Mouse (Mus musculus) limb, embryonic 15.5 days (tissue): ENCODE results near the gene Gm2000. TPM values are rescaled to one million over a fixed set of nuclear protein-coding genes. Genes with fewer than 3 reads are reported as not detected.
"Not testable (repeated sequence)": the region's sequence is repeated elsewhere in the genome, so short reads cannot be mapped to it uniquely, and the experiment has no call there.

ENCODE experiments used
- ATAC-seq: fragments of 200-750 bp; cut with Nextera tagmentation; 2 replicates; pipeline ENCODE4 v1.8.0; 2017; ENCODE audit warnings: low read depth, moderate TSS enrichment; ENCODE audit not compliant: insufficient number of reproducible peaks, low FRiP score, low TSS enrichment
- H3K27ac ChIP-seq: fragments of 300-500 bp; sonication (generic); 2 replicates; pipeline ENCODE4 v1.5.1; 2015; ENCODE audit warnings: moderate library complexity, mild to moderate bottlenecking, inconsistent platforms
- H3K27me3 ChIP-seq: fragments of 300-500 bp; sonication (generic); 2 replicates; pipeline ENCODE4 v1.6.1; 2015; ENCODE audit warnings: inconsistent platforms
- H3K36me3 ChIP-seq: fragments of 300-500 bp; sonication (generic); 2 replicates; pipeline ENCODE4 v1.6.1; 2015; ENCODE audit warnings: inconsistent platforms
- H3K4me1 ChIP-seq: fragments of 300-500 bp; sonication (generic); 2 replicates; pipeline ENCODE4 v1.6.1; 2015; ENCODE audit warnings: inconsistent platforms
- H3K4me2 ChIP-seq: fragments of 300-500 bp; sonication (generic); 2 replicates; pipeline ENCODE4 v1.6.1; 2015; ENCODE audit warnings: mild to moderate bottlenecking, inconsistent platforms
- H3K4me3 ChIP-seq: fragments of 300-500 bp; sonication (generic); 2 replicates; pipeline ENCODE4 v1.5.1; 2015; ENCODE audit warnings: mild to moderate bottlenecking, inconsistent platforms
- H3K9ac ChIP-seq: fragments of 300-500 bp; sonication (generic); 2 replicates; pipeline ENCODE4 v1.6.1; 2015; ENCODE audit warnings: inconsistent platforms
- H3K9me3 ChIP-seq: fragments of 300-500 bp; sonication (generic); 2 replicates; pipeline ENCODE4 v1.6.1; 2016; ENCODE audit warnings: inconsistent platforms
- WGBS: fragments of 180-500 bp; shearing (Covaris S2); methylation state at CpG from one replicate; pipeline ENCODE4 v1.1.7; 2015; 5-methylcytosine and 5-hydroxymethylcytosine counted together
- polyA plus RNA-seq: library from polyadenylated mRNA; unstranded; fragments of >200 nt; fragmentation: Nextera tagmentation; extraction: Ambion mirVana; gene quantifications from 2 replicates; pipeline ENCODE4 v1.2.1, GENCODE M21; 2015

Gm2000 gene
- polyA plus RNA-seq, result 851 and 883 TPM in 2 replicates

DNA sequence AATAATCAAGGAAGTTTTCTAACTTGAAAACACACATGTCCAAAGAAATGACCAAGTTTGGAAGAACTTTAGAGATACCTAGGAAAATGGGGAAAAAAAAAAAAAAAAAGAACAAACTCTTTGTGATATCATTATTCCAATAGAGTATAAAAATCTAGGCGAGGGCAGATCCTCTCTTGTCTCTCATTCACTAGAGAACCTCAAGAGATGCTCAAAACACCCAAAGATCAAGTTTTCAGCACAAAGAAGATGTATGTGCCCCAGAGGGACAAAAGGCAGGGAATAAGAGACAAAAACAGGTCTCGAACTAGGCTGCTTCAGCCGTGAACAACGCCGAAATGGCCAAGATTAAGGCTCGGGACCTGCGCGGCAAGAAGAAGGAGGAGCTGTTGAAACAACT is at the start of gene Gm2000:
Gm2000 (plus strand) TSS at position 301 of the 400 bp plus-strand sequence.
- WGBS, result 88% methylated on average over 8 of the region's 8 CpGs
- H3K27ac ChIP-seq, result no peak within 1 kb of the TSS
- no peak within 1 kb of the TSS for H3K4me3 ChIP-seq
- no peak for ATAC-seq
- H3K4me1 ChIP-seq, result no peaks in the 10 kb centered on the region
- H3K27me3 ChIP-seq, result no peaks in the 10 kb centered on the region
- H3K9ac ChIP-seq, result no peak within 1 kb of the TSS
- H3K9me3 ChIP-seq, result no peaks in the 10 kb centered on the region
- no peak within 1 kb of the TSS for H3K4me2 ChIP-seq
- no peaks in the 10 kb centered on the region for H3K36me3 ChIP-seq

DNA sequence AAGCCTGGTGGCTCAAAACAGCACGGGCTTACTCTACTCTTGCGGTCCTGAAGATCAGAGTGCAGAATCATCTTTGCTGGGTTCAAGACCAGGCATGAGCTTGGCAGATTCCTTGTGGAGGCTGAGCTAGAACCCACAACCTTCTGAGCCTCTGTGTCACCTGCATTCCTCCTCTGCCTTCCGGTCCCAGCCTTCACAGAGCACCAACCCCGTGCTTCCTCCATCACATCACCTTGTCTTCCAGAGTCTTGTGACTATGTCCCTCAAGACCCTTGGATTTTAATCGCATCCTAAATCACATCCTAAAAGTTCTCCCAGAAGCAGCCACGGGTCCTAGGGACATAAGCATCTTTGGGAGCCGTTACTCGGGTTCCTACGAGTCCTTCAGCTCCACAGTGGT is 42.7 kb upstream of the Gm2000 start:
- H3K4me1 ChIP-seq, result no peaks in the 10 kb centered on the region
- no peak overlapping the region for H3K4me3 ChIP-seq
- no peak overlapping the region for H3K9ac ChIP-seq
- H3K36me3 ChIP-seq, result no peaks in the 10 kb centered on the region
- ATAC-seq, result no peak
- H3K9me3 ChIP-seq, result no peaks in the 10 kb centered on the region
- H3K27me3 ChIP-seq, result no peaks in the 10 kb centered on the region
- no peak overlapping the region for H3K27ac ChIP-seq
- 83% methylated on average over 9 of the region's 9 CpGs for WGBS
- no peak overlapping the region for H3K4me2 ChIP-seq

DNA sequence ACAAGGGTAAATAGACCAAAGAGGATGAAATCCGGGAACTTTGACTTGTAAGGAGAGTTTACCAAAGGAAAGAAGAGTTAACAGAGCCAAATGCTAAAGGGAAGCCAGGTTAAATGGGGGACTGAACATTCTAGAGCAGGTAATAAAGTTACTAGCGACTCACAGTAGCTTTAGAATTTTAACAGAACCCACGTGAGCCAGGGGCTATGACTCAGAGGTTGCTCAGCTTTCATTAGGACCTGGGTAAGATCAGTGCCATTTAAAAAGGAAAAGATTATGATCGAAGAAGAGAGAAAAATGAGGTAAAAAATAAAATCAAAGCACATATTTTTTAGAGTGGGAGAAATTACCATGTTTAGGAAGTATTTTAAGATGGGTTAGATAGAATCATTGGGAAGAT is 25.0 kb upstream of the Gm2000 start:
- no peak overlapping the region for H3K27ac ChIP-seq
- no peak overlapping the region for H3K4me2 ChIP-seq
- 55% methylated on average over 4 of the region's 4 CpGs for WGBS
- H3K9me3 ChIP-seq, result no peaks in the 10 kb centered on the region
- ATAC-seq, result no peak
- no peak overlapping the region for H3K4me3 ChIP-seq
- no peaks in the 10 kb centered on the region for H3K4me1 ChIP-seq
- no peak overlapping the region for H3K9ac ChIP-seq
- no peaks in the 10 kb centered on the region for H3K27me3 ChIP-seq
- H3K36me3 ChIP-seq, result no peaks in the 10 kb centered on the region

DNA sequence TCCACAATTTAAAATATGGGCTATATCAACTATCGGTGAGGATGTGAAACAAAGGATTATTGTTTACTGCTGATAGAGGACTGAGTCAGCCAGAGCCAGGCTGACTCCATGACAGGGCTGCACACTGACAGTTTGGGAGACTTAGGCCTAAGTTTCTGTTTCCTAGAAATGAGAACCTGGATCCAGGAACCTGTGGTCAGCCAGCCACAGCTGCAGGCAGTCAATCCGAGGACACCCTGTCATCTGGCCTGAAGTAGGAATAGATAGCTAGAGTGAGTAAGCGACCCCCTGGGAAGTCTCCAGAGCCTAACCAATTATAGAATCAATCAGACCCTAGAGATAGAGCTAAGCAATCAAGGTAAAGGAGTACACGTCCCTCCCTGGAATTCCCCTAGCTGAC is 21.4 kb upstream of the Gm2000 start:
- H3K4me2 ChIP-seq, result no peak overlapping the region
- H3K36me3 ChIP-seq, result no peaks in the 10 kb centered on the region
- WGBS, result 74% methylated on average over 4 of the region's 4 CpGs
- ATAC-seq, result no peak
- H3K4me3 ChIP-seq, result no peak overlapping the region
- no peaks in the 10 kb centered on the region for H3K9me3 ChIP-seq
- no peaks in the 10 kb centered on the region for H3K4me1 ChIP-seq
- H3K9ac ChIP-seq, result no peak overlapping the region
- H3K27me3 ChIP-seq, result no peaks in the 10 kb centered on the region
- no peak overlapping the region for H3K27ac ChIP-seq

DNA sequence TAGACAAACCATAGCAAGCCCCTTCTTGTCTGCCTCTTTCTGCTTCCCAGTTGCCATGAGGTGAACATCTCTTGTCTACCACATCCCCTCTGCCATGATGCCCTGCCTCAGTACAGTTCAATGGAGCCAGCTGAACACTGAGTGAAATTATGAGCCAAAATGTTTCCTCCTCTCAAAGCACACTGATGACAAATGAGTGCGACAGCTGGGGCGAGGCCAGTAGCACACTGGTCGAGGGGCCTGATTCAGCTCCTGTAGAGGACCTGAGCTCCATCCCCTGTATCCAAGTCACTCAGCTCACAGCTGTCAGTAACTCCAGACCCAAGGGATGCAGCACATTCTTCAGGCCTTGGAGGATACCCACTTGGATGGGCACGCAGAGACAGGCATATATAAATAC is 20.2 kb upstream of the Gm2000 start:
- Histone ChIP-seq H3K27ac (no peak overlapping the region), H3K4me1 (no peaks in the 10 kb centered on the region), H3K27me3 (no peaks in the 10 kb centered on the region), H3K9me3 (no peaks in the 10 kb centered on the region), H3K36me3 (no peaks in the 10 kb centered on the region), H3K4me2 (no peak overlapping the region), H3K4me3 (no peak overlapping the region), H3K9ac (no peak overlapping the region)
- ATAC-seq, result no peak
- 86% methylated on average over 4 of the region's 4 CpGs for WGBS

DNA sequence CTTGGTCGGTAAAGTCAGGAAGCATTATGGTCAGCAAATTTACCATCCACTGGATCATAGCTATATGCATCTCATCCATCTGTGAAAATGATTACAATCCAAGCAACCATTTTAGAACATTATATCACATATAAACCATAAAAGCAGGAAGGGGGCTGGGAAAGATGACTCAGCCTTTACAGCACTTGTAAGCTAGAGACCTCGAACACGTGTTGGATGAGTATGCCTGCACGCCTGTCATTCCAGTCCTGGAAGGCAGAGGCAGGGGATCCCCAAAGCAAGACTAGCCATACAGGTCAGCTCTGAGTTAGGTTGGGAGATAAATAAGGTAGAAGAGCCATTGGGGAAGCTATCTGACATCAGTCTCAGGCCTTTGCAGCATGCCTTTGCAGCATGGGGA is 16.8 kb upstream of the Gm2000 start:
- H3K27ac ChIP-seq, result no peak overlapping the region
- H3K27me3 ChIP-seq, result no peaks in the 10 kb centered on the region
- no peak for ATAC-seq
- 74% methylated on average over 4 of the region's 4 CpGs for WGBS
- H3K4me2 ChIP-seq, result no peak overlapping the region
- no peaks in the 10 kb centered on the region for H3K9me3 ChIP-seq
- H3K36me3 ChIP-seq, result no peaks in the 10 kb centered on the region
- H3K4me1 ChIP-seq, result no peaks in the 10 kb centered on the region
- no peak overlapping the region for H3K9ac ChIP-seq
- no peak overlapping the region for H3K4me3 ChIP-seq

DNA sequence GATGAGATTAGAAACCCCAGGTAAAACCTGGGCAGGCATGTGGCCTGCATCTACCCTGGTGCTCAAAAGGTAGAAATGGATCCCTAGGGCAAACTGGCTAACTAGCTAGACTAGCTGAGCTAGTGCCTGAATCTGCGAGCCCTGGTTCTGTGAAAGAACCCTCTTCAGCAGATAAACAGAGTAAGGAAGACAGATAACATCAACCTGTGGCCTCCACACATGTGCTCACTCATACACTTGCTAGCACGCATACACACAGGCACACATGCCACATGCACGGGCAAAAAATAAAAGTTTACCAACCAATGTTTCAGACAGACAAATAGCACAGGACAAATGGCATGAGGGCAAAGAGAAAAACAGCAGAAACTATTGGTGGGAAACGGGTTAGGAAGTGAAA is 15.4 kb upstream of the Gm2000 start:
- no peak overlapping the region for H3K9ac ChIP-seq
- no peak overlapping the region for H3K4me2 ChIP-seq
- no peak overlapping the region for H3K4me3 ChIP-seq
- H3K27ac ChIP-seq, result no peak overlapping the region
- ATAC-seq, result no peak
- no peaks in the 10 kb centered on the region for H3K27me3 ChIP-seq
- no peaks in the 10 kb centered on the region for H3K36me3 ChIP-seq
- no peaks in the 10 kb centered on the region for H3K9me3 ChIP-seq
- WGBS, result 85% methylated on average over 4 of the region's 4 CpGs
- no peaks in the 10 kb centered on the region for H3K4me1 ChIP-seq

DNA sequence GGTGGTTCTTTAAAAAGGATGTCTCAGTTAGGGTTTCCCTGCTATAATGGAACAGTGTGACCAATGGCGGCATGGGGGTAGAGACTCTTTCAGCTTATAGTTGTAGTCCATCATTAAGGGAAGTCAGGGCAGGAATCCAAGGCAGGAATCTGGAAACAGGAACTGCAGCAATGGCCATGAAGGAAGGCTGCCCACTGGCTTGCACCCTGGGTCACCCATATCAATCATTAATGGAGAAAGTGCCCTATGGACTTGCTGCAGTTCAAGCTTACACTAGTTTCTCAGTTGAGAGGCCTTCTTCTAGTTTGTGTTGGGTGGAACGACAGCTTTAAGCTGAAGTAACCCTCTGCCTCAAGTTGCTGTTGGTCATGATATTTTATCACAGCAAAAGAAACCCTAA is 13.4 kb upstream of the Gm2000 start:
- Histone ChIP-seq H3K9me3 (no peaks in the 10 kb centered on the region), H3K36me3 (no peaks in the 10 kb centered on the region), H3K4me2 (no peak overlapping the region), H3K4me1 (no peaks in the 10 kb centered on the region), H3K9ac (no peak overlapping the region), H3K4me3 (no peak overlapping the region), H3K27me3 (no peaks in the 10 kb centered on the region), H3K27ac (no peak overlapping the region)
- ATAC-seq, result no peak
- 85% methylated on average over 2 of the region's 2 CpGs for WGBS

DNA sequence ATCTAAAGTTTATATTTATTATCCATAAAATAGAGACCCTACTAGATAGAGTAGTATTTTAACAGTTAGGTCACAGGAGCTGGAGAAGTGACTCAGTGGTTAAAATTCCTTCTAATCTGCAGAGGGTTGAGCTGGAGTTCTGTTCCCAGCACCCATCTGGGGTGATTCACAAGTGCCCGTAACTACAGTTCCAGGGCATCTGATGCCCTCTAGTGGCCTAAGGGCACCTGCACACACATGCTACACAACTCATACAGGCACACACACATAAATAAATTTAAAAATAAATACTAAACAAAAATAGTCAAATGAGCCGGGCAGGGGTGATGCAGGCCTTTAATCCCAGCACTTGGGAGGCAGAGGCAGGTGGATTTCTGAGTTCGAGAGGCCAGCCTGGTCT is 15.4 kb downstream of the Gm2000 start:
- WGBS, result 83% methylated on average over 3 of the region's 3 CpGs
- H3K36me3 ChIP-seq, result no peaks in the 10 kb centered on the region
- ATAC-seq, result no peak
- H3K9me3 ChIP-seq, result no peaks in the 10 kb centered on the region
- no peaks in the 10 kb centered on the region for H3K27me3 ChIP-seq
- no peak overlapping the region for H3K4me3 ChIP-seq
- H3K4me1 ChIP-seq, result no peaks in the 10 kb centered on the region
- no peak overlapping the region for H3K9ac ChIP-seq
- H3K27ac ChIP-seq, result no peak overlapping the region
- H3K4me2 ChIP-seq, result no peak overlapping the region

DNA sequence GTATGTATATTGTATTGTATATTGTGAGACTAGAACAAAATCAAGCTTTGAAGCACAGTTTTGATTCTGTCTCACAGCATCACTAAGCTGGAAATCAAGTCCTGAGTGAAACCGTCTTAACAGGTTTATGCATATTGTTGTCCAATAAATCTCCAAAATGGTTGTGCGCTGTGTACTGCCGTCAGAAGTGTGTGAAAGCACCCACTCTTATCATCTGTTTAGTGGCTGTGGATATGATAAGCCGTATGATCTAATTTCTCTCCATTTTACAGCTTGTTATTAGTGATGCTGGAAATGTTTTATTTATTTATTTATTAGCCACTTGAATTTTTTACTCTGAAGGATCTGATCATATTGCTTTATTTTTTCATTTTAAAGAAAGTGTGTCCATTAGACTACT is 20.4 kb downstream of the Gm2000 start:
- Histone ChIP-seq H3K36me3 (no peaks in the 10 kb centered on the region), H3K4me3 (no peak overlapping the region), H3K27ac (no peak overlapping the region), H3K4me1 (no peaks in the 10 kb centered on the region), H3K27me3 (no peaks in the 10 kb centered on the region), H3K9me3 (no peaks in the 10 kb centered on the region), H3K9ac (no peak overlapping the region), H3K4me2 (no peak overlapping the region)
- no peak for ATAC-seq
- WGBS, result 85% methylated on average over 4 of the region's 4 CpGs

DNA sequence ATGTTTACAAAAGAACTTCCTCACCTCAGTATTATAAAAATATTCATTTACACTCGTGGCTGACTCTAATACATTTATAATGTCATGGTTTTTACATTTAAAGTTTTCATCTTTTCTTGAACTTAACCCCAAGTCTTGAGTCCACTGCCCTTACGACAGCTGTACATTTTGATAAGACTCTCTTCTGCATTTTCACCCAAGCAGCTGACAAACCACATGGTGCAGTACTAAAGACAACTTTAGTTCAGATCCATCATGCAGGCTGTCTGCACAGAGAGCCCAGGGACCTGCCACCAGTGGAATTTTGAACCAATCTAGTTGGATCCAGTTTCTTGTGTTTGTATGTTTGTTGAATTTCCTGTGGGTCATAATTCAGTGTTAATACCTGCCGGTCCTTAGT is 21.0 kb downstream of the Gm2000 start:
- H3K9ac ChIP-seq, result no peak overlapping the region
- H3K4me2 ChIP-seq, result no peak overlapping the region
- no peaks in the 10 kb centered on the region for H3K4me1 ChIP-seq
- no peaks in the 10 kb centered on the region for H3K36me3 ChIP-seq
- no peaks in the 10 kb centered on the region for H3K9me3 ChIP-seq
- no peak for ATAC-seq
- 65% methylated on average over 3 of the region's 3 CpGs for WGBS
- H3K27me3 ChIP-seq, result no peaks in the 10 kb centered on the region
- H3K27ac ChIP-seq, result no peak overlapping the region
- H3K4me3 ChIP-seq, result no peak overlapping the region

DNA sequence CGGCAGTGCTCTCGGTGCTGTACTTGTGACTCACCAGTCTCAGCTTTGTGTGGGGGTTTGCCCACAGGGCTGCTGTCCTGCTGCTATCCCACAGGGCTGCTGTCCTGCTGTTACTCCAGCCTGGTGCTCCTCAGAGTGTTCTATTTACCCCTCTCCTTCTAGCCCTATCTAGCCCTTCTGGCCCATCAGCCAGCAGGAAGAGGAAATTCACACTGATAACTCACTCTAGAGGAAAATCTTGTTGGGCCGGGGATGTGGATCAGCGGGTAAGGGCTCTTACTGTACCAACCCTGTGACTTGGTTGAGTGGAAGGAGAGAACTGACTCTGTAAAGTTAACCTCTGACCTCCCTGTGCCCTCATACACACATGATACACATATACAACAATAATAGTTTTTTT is 27.3 kb downstream of the Gm2000 start:
- WGBS, result 91% methylated on average over 4 of the region's 4 CpGs
- H3K4me1 ChIP-seq, result no peaks in the 10 kb centered on the region
- no peaks in the 10 kb centered on the region for H3K36me3 ChIP-seq
- H3K9ac ChIP-seq, result no peak overlapping the region
- no peaks in the 10 kb centered on the region for H3K9me3 ChIP-seq
- no peak for ATAC-seq
- H3K27ac ChIP-seq, result no peak overlapping the region
- H3K4me3 ChIP-seq, result no peak overlapping the region
- H3K27me3 ChIP-seq, result no peaks in the 10 kb centered on the region
- H3K4me2 ChIP-seq, result no peak overlapping the region

DNA sequence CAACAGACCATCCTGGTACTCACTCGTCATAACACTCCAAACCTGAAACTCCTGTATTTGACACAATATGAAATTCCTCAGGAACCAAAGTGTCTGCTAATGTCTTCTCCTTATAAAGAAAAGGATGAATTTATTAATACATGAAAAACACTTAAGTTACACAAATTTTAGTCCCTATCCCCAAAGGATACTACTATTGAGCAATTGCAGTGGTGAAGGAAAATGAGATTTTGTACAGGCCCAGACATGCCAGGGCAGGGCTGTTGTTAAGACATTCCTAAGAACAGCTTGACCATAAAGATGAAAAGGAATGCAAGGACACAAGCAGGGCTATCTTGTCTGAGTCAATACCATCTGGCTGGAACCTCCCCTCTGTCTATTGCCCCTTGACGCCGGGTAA is 34.3 kb downstream of the Gm2000 start:
- not testable (repeated sequence) for H3K36me3 ChIP-seq, H3K4me1 ChIP-seq, ATAC-seq, H3K27ac ChIP-seq, H3K4me2 ChIP-seq, H3K27me3 ChIP-seq, H3K9ac ChIP-seq, H3K9me3 ChIP-seq, H3K4me3 ChIP-seq
- WGBS, result 62% methylated on average over 3 of the region's 3 CpGs
